Mouse (Mus musculus): Measurements from ENCODE around the gene Poln.

- TF ChIP-seq POLR2A (IDR thresholded peaks at IDR 0.05; ENCODE audit: low read depth, low read length) (no peak), CTCF (IDR thresholded peaks at IDR 0.05; ENCODE audit: borderline replicate concordance, insufficient read depth, low read length) (no peak)
These were observed 36.5 kb upstream of the Poln start for GRCm38 (mm10) chr5:34205788-34206187.
